Mouse (Mus musculus) CD4-positive helper T cell, adult 2 months (primary cell): ENCODE measurements around the gene Trim63.
"Not testable (repeated sequence)": the region's sequence is repeated elsewhere in the genome, so short reads cannot be mapped to it uniquely, and the experiment has no call there.

ENCODE experiments used
- DNase-seq: peaks from one replicate; pipeline ENCODE4 v3.0.0-alpha.2; 2012; ENCODE audit warnings: low read depth, missing footprints, low spot score

The Trim63 gene

DNA sequence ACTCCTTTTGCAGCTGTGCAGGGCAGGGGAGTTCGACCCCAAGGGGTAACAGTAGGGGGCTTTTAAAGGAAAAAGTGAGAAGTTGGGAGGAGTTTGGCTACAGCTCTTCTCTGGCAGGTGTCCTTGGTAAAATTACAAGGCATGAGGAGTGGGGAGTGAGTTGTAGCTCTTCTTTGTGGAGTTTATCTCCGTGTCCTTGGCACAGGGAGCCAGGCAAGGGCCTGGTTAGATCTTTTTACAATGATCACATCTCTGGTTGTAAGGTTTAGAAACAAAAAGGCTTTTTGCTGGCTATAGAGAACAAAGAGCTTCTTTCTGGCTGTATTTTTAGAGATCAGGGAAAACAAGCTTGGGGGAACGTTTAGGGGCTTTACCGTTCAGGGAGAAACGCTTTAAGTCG lies 26.3 kb downstream of the Trim63 start:
- not testable (repeated sequence) for DNase-seq

- DNase-seq = no peak
Measured at GRCm38 (mm10) chr4:134342213-134342779, 27.4 kb downstream of the Trim63 start.

- DNase-seq = no peak
Measured at GRCm38 (mm10) chr4:134343071-134344031, 28.4 kb downstream of the Trim63 start, which contains the start of gene Slc30a2. Gene Slc30a2 (plus strand): TSS chr4:134343181.

- no peak for DNase-seq
Measured at GRCm38 (mm10) chr4:134344620-134345019, 29.7 kb downstream of the Trim63 start.

DNA sequence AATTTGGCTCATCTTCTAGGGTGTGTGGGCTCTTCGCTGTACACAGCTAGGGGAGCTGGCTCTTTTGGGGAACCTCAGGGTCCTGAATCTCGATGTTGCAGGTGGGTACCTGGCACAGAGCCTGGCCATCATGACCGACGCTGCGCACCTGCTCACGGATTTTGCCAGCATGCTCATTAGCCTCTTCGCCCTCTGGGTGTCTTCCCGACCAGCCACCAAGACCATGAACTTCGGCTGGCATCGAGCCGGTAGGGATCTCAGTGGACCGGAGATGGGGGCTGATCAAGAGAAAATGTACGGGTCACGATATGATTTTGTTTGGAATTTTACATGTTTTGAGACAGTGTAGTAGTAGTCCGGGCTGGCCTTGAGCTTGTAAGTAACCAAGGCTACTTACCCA lies 30.9 kb downstream of the Trim63 start:
- no peak for DNase-seq

- no peak for DNase-seq
Measured at GRCm38 (mm10) chr4:134348078-134348477, 33.2 kb downstream of the Trim63 start.

DNA sequence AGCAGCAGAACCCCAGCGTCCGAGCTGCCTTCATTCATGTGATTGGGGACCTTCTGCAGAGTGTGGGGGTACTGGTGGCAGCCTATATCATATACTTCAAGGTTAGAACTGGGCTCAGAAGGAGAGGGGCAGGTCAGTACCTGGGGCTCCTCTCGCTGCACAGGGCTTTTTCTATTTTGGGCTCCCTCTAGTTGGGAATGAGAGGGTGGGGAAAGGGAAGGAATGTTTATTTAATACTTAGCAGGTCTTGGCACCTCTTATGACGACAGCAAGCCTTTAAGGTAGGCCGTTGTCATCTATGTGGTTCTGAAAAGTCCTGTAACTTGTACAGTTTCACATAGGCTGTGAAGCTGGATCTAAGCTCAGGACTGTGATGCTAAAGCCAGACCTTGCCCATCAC lies 33.6 kb downstream of the Trim63 start:
- DNase-seq = no peak

DNA sequence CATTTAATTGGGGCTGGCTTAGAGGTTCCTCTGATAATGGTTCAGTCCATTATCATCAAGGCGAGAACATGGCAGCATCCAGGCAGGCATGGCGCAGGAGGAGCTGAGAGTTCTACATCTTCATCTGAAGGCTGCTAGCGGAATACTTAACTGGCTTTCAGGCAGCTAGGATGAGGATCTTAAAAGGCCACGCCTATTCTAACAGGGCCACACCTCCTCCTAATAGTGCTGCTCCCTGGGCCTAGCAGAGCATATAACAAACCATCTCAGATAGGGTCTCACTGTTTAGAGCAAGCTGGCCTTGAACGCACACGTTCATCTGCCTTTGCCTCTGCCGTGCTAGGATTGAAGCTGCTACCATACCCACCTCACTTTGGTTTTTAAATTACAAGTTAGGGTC lies 34.9 kb downstream of the Trim63 start:
- DNase-seq = no peak

- DNase-seq = no peak
Measured at GRCm38 (mm10) chr4:134350641-134351040, 35.7 kb downstream of the Trim63 start.

DNA sequence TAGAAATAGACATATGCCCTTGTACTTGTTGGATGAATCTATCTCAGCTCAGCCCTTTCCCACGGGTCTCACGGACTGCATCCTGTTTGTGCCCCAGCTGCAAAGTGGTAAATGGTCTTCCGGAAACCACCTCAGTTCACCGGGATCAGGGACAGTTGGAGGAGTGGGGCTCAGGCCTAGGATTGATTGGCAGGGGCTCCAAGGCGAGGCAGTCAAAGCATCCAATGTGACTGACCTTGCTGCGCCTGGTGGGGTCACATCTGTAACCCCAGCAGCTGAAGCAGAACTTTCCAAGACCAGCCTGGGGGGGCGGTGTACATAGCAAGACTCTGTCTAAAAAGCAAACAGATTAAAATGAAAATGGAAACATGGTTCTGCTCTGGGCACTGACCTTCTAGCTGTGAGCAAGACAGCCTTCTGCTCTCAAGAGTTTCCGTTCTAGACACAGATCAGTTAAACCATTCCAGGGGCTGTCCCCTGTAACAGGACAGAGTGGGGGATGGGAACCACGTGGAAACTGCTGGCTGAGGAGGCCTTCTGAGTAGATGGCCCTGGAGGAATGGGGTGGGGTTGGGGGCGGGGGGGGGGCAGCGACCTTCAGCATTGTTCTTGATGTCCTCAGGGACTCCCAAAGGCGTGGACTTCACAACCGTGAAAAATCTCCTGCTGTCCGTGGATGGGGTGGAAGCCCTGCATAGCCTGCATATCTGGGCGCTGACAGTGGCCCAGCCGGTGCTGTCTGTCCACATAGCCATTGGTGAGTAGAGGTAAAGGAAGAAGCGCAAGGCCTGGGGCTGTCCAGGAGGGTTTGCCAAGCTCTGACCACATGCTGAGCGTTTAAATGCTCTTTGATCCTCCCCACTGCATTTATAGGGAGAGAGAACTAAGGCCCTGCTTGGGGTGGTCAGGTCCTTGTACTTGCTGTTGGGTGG lies 36.7 kb downstream of the Trim63 start:
- DNase-seq = no peak

DNA sequence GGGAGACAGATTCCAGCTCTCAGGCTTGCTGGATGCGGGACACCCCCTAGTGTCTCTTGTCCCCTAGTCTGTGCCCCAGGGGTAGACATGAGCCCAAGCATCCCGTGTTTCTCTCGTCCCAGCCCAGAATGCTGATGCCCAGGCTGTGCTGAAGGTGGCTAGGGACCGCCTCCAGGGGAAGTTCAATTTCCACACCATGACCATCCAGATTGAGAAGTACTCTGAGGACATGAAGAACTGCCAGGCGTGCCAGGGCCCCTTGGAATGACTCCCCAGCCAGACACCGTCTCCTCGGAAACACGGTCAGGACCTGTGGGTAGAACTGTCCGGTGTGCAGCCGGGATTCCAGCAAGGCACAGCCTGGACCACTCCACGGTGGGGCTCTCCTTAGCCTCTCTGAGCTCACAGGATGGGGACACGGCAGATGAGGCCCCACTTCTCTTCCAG lies 37.4 kb downstream of the Trim63 start:
- DNase-seq = no peak

GRCm38 (mm10) chr4:134352929-134353328 lies 38.0 kb downstream of the Trim63 start:
- DNase-seq = no peak

- no peak for DNase-seq
Measured at GRCm38 (mm10) chr4:134353527-134354409, 38.8 kb downstream of the Trim63 start.

- DNase-seq = no peak
Measured at GRCm38 (mm10) chr4:134355841-134356452, 41.0 kb downstream of the Trim63 start.

DNA sequence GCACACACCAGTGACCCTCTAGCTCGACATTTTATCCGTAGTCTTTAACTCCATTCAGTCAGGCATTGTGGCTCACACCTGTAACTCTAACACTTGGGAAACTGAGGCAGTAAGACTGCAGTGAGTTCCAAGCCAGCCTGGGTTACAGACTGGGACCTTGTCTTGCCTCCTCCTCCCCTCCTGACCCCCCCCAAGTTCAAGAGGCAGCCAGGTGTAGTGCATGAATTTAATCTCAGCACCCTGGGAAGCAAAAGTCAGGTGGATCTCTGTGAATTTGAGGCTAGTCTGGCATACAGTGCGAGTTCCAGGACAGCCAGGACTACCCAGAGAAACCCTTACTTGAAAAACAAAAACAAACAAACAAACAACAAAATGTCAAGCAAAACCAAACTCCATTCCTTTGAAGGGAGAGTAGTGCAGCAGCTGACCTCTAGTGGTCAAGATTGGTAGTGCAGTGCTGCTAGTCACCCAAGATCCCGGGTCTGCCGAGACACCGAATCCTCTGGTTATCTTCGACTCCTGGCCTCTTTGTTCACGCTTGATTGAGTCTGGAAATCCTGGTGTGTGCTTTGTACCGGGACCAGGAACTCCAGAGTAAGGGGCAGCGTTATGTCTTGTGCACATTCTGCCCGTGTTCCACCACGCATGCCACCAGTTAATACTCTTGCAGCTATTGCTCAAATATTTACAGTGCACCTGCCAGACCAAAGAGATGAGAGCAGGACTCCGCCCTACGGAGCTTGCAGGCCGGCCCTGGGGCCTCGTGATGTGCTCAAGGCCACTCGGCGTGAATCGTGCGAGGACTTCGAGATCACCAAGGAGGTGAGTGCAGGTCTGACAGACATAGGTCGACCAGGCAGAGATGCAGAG lies 41.9 kb downstream of the Trim63 start:
- peak; percentile 75 for DNase-seq

- DNase-seq = no peak
Measured at GRCm38 (mm10) chr4:134357461-134357771, 42.5 kb downstream of the Trim63 start.

DNA sequence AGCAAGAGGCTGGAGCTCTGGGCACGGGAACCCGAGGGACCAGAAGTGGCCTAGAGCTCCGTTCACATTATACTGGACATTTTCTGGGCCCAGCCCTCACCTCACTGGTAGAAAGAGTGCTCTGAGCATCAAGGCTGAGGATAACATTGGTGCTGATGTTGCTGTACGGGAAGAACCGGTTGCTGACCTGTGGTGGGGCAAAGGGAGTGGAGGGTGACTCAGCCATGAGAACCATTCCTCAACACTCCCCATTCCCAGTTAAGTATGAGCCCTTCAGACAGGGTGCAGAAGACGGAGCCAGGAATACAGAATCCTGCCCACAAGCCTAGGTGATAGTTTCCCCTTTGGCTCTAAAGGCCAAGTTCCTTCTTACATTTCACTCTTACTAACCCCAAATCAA lies 44.7 kb downstream of the Trim63 start:
- no peak for DNase-seq

- peak; percentile 82 for DNase-seq
Measured at GRCm38 (mm10) chr4:134361215-134361614, 46.3 kb downstream of the Trim63 start.

DNA sequence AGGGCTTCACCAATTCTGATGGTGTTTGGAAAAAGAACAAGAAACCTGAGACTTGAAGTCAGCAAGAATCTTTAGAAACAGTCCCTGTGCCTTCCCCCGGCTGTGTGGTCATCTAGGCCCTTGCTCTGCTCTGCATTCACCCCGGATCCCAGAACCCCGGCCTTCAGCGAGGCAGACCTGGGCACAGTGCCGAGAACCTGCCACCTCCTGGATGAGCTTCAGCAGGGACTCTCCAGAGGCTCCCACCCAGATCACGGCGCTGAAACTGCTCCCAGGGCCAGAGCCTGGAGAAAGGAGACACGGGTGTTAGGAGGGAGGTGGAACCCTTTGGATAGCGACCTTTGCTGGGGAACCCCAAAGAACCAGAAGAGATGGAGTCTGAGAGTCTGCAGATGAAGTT lies 47.2 kb downstream of the Trim63 start:
- DNase-seq = no peak

- DNase-seq = peak; percentile 83
Measured at GRCm38 (mm10) chr4:134362586-134362985, 47.7 kb downstream of the Trim63 start.
